Mouse (Mus musculus): ENCODE measurements around the gene Fbxl17.
A peak's percentile ranks its signal among the peaks of the same experiment; 100 is the strongest.

Fbxl17 gene

GRCm38 (mm10) chr17:63499636-63500155 is at the start of gene Fbxl17:
TSS of gene Fbxl17 (minus strand) at chr17:63500017.
- peak; percentile 44 for DNase-seq (ENCODE audit: low read depth, low spot score)

GRCm38 (mm10) chr17:63547465-63547864 is 47.6 kb upstream of the Fbxl17 start:
- DNase-seq (ENCODE audit: low read depth, low spot score), result peak; percentile 4

GRCm38 (mm10) chr17:63534576-63535265 is 34.9 kb upstream of the Fbxl17 start:
- no peak for DNase-seq (ENCODE audit: low read depth, low spot score)

- no peak for DNase-seq (ENCODE audit: low read depth, low spot score)
Observed at GRCm38 (mm10) chr17:63533074-63533836, 33.4 kb upstream of the Fbxl17 start.

GRCm38 (mm10) chr17:63529476-63529875 is 29.7 kb upstream of the Fbxl17 start:
- peak; percentile 22 for DNase-seq (ENCODE audit: low read depth, low spot score)

GRCm38 (mm10) chr17:63520691-63521090 is 20.9 kb upstream of the Fbxl17 start:
- DNase-seq (ENCODE audit: low read depth, low spot score), result no peak

- DNase-seq (ENCODE audit: low read depth, low spot score), result no peak
Observed at GRCm38 (mm10) chr17:63510451-63510850, 10.6 kb upstream of the Fbxl17 start.

- DNase-seq (ENCODE audit: low read depth, low spot score), result no peak
Observed at GRCm38 (mm10) chr17:63501091-63501490, 1.3 kb upstream of the Fbxl17 start.

GRCm38 (mm10) chr17:63500156-63500834 is 478 bp upstream of the Fbxl17 start:
- DNase-seq (ENCODE audit: low read depth, low spot score), result peak; percentile 88

GRCm38 (mm10) chr17:63498717-63499635 is 841 bp downstream of the Fbxl17 start:
- DNase-seq (ENCODE audit: low read depth, low spot score), result peak; percentile 63

- peak; percentile 22 for DNase-seq (ENCODE audit: low read depth, low spot score)
Observed at GRCm38 (mm10) chr17:63498182-63498716, 1.6 kb downstream of the Fbxl17 start.

- DNase-seq (ENCODE audit: low read depth, low spot score), result no peak
Observed at GRCm38 (mm10) chr17:63497206-63497731, 2.5 kb downstream of the Fbxl17 start.

- DNase-seq (ENCODE audit: low read depth, low spot score), result no peak
Observed at GRCm38 (mm10) chr17:63496153-63496552, 3.7 kb downstream of the Fbxl17 start.

- no peak for DNase-seq (ENCODE audit: low read depth, low spot score)
Observed at GRCm38 (mm10) chr17:63493876-63494580, 5.8 kb downstream of the Fbxl17 start.

- no peak for DNase-seq (ENCODE audit: low read depth, low spot score)
Observed at GRCm38 (mm10) chr17:63493274-63493673, 6.5 kb downstream of the Fbxl17 start.

GRCm38 (mm10) chr17:63492665-63493273 is 7.0 kb downstream of the Fbxl17 start:
- no peak for DNase-seq (ENCODE audit: low read depth, low spot score)

- no peak for DNase-seq (ENCODE audit: low read depth, low spot score)
Observed at GRCm38 (mm10) chr17:63489525-63489924, 10.3 kb downstream of the Fbxl17 start.

- DNase-seq (ENCODE audit: low read depth, low spot score), result peak; percentile 67
Observed at GRCm38 (mm10) chr17:63467866-63468265, 32.0 kb downstream of the Fbxl17 start.

- no peak for DNase-seq (ENCODE audit: low read depth, low spot score)
Observed at GRCm38 (mm10) chr17:63465239-63465638, 34.6 kb downstream of the Fbxl17 start.
